Mouse (Mus musculus) central nervous system, embryonic 18 days (tissue): ENCODE measurements around the gene Tfap4. TPM values are rescaled to one million over a fixed set of nuclear protein-coding genes. Genes with fewer than 3 reads are reported as not detected.

ENCODE experiments used
- polyA plus RNA-seq: library from polyadenylated mRNA; depleted of rRNA; stranded (reverse); fragments of >200 nt; gene quantifications from 2 replicates; pipeline ENCODE4 v1.2.3, GENCODE M21; 2012; rRNA removed

Tfap4 gene
- 10.4 and 14.4 TPM in 2 replicates for polyA plus RNA-seq

DNA sequence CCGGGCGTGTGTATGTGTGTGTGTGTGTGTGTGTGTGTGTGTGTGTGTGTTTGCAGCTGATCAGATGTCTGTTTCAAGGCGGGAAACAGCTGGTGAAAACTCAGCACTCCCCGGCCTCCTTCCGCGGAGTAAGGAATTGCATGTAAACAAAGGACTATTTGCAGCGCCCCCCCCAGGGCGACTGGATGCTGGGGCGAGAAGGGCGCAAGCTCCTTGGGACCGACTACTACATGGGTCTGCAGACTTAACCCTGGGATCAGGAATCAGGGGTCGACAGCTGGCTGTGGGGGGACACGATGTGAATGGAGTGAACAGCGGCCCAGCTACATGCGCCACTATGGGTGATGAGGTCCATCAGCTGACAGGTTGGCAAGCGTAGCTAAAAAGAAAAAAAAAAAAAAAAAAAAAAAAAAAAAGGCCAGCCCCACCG, at the start of gene Tfap4:
TSS of gene Tfap4 (minus strand) at position 140 of the 430 bp plus-strand sequence.

DNA sequence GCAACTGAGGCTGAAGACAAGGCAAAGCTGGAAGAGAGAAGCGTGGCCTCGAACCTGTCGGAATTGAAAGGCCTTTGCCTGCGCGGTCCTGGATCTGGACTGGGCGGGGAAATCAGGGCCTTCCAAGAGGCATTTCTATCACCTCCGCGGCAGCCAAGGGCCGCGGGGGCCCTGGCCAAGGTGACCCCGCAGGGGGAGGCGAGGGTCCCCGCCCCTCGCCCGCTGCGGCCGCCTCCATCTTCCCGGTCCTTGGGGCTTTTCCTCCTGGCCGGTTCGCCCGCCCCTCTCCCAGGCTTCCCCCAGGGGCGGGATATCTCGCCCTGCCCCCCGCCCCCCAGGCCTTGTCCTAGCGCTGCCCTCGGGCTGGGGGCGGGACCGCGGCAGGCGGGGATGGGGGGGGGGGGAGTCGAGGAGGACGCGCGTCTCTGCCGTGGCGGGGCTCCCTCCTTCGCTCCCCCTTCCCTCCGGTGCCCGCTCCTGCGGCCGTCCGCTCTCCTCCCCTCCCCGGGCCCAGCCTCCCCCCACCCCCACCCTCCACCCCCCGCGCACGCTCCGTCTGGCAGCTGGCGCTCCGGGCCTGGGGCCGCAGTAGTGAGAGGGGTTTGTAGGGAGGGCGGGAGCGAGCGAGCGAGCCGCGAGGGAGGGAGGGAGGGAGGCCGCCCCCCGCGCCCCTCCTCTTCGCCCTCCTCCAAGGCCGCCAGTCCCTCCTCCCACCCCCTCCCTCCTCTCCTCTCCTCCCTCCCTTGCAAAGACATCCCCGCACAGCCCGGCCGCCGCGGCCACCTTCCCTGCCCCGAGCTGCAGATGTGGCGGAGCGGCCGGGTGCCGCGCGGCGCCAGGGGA, 34.5 kb upstream of the Tfap4 start, which contains the start of gene Glis2:
TSS of gene Glis2 (plus strand) at position 743 of the 843 bp plus-strand sequence.

DNA sequence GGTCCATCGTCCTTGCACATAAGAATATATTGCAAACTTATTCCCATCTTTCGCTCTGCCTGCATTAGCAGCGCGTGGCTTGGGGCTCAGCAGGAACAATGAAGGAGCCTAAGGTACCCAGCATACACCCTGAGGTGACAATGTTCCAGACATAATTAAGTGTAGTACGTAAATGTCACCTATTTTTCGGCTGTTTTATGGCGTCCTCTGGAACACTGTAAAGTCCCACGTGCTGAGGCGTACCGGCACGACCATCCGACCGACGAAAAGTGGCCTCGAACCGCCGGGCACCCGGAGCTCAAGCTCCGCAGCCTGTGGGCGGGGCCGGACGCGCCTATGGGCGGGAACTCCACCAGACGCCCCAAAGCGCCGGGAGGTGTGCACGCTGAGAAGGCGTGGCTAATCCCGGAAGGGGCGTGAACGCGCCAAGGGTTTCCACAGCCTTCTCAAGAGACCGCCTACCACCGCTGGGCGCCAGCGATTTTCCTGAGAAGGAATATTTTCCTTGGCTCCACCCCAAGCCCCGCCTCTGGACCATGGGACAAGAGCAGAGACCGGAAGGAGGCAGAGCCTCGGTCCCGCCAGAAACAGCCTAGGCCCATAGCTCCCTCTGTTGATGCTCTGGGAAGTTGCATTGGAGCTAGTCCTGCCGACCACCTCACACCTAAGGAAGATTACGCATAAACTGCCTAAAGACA, 18.0 kb downstream of the Tfap4 start, which contains the start of gene Srl:
TSS of gene Srl (minus strand) at position 316 of the 698 bp plus-strand sequence.

Other genes with a start within 250 kb of the Tfap4 start
- gene Adcy9, start 139.4 kb downstream of the Tfap4 start, polyA plus RNA-seq = 8.0 and 8.5 TPM in 2 replicates
- 28.7 and 32.2 TPM in 2 replicates for gene Srl, start 18.0 kb downstream of the Tfap4 start, polyA plus RNA-seq
- 26.6 and 28.7 TPM in 2 replicates for gene Glis2, start 34.9 kb upstream of the Tfap4 start, polyA plus RNA-seq
- 142 and 153 TPM in 2 replicates for gene Pam16, start 65.1 kb upstream of the Tfap4 start, polyA plus RNA-seq
- 4.6 and 7.2 TPM in 2 replicates for gene Vasn, start 80.1 kb upstream of the Tfap4 start, polyA plus RNA-seq
- gene Dnaja3, start 80.1 kb upstream of the Tfap4 start, polyA plus RNA-seq = 30.2 and 30.7 TPM in 2 replicates
- gene Coro7, start 119.9 kb upstream of the Tfap4 start, polyA plus RNA-seq = 74.9 and 85.8 TPM in 2 replicates
- 63.9 and 70.2 TPM in 2 replicates for gene Nmral1, start 159.5 kb upstream of the Tfap4 start, polyA plus RNA-seq
- 69.5 and 71.9 TPM in 2 replicates for gene Hmox2, start 166.5 kb upstream of the Tfap4 start, polyA plus RNA-seq
- gene Cdip1, start 230.4 kb upstream of the Tfap4 start, polyA plus RNA-seq = 99.1 and 101 TPM in 2 replicates